Mouse (Mus musculus) central nervous system, embryonic 14 days (tissue): Measurements from ENCODE around the gene Depdc1a. TPM values are rescaled to one million over a fixed set of nuclear protein-coding genes. Genes with fewer than 3 reads are reported as not detected.

ENCODE experiments used
- polyA plus RNA-seq: library from polyadenylated mRNA; depleted of rRNA; stranded (reverse); fragments of >200 nt; gene quantifications from 2 replicates; pipeline ENCODE4 v1.2.3, GENCODE M21; 2012; rRNA removed

The Depdc1a gene
- polyA plus RNA-seq = 8.0 and 9.2 TPM in 2 replicates

DNA sequence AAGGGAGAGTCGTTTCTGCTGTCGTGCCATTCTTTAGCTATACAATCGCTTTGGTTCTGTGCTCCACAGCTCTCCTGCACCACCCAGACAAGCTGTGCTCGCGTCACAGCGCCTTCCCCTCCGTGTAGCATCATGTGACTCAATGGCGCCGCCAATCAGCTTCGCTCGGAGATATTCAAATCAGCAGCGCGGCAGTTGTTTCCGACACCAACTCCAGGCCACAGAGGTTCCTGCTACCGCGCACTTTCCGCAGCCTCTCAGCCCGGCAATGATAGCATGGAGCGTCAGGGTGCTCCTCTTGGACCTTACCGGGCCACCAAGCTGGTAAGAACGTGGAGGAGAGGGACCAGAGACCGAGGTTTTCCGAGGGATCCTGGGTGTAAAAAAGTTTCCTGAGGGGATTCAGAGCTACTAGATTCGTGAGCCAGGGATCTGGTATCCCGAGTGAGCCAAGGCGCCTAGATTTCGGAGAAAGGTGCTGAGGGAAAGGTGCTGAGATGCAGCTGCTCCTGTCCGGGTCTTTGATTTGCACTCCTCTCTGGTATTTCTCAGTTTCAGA, at the start of gene Depdc1a:
Gene Depdc1a, plus strand, starts transcription at position 191 of the 559 bp plus-strand sequence.

Other genes starting within 250 kb of the Depdc1a start
- not detected in 2 replicates for gene Rpe65, start 103.7 kb downstream of the Depdc1a start, polyA plus RNA-seq